Mouse (Mus musculus): ENCODE results near the gene Ache. TPM values are rescaled to one million over a fixed set of nuclear protein-coding genes. Genes with fewer than 3 reads are reported as not detected.

Gene Ache
- 60.2 and 65.7 TPM in 2 replicates for polyA plus RNA-seq (2015; fragmentation: Nextera tagmentation; extraction: Ambion mirVana)

GRCm38 (mm10) chr5:137287032-137287952 lies at the start of gene Ache:
Ache (plus strand) TSS chr5:137287519.

GRCm38 (mm10) chr5:137293839-137294743 lies 6.8 kb downstream of the Ache start, which contains the start of gene Ufsp1:
Ufsp1 (plus strand) TSS chr5:137294629.

DNA sequence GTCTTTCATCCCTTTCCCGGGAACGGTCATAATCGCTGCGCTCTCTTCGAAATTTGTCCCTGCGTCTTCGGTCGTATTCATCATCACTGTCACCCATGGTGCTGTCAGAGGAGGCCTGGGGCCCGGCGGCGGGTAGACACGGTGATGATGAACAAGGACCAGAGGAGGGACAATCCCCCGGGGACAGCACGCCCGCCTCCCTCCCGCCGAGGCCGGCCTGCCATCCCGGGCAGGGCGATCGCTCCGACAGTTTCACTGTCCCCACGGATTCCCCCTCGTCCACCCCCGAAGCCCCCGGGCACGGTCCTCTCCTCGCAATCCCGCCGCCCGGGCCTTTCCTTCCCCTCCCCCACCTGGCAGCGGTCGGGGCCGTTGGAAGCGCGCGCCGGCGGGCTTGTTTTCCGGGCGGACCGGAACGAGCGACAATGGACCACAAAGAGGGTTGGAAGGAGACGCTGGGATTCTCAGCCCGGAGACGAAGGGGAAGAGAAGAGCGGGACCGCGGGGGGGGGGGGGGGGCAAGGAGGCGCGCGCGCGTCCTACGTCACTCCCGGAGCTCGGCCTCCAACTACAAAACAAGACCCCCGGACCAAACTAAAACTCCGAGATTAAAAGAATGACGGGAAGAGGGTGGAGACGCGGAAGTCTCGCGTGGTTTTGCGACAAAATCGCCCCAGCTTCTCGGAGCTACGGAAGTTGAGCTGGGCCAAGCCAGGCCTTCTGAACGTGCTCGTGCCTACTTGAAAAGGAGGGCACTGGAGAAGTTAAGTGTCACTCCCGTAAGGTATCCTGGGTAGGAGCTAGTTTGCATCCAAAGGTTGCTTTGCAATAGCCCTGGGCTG lies 20.0 kb downstream of the Ache start, which contains the start of gene Srrt:
Gene Srrt, minus strand, starts transcription at position 604 of the 842 bp plus-strand sequence.

DNA sequence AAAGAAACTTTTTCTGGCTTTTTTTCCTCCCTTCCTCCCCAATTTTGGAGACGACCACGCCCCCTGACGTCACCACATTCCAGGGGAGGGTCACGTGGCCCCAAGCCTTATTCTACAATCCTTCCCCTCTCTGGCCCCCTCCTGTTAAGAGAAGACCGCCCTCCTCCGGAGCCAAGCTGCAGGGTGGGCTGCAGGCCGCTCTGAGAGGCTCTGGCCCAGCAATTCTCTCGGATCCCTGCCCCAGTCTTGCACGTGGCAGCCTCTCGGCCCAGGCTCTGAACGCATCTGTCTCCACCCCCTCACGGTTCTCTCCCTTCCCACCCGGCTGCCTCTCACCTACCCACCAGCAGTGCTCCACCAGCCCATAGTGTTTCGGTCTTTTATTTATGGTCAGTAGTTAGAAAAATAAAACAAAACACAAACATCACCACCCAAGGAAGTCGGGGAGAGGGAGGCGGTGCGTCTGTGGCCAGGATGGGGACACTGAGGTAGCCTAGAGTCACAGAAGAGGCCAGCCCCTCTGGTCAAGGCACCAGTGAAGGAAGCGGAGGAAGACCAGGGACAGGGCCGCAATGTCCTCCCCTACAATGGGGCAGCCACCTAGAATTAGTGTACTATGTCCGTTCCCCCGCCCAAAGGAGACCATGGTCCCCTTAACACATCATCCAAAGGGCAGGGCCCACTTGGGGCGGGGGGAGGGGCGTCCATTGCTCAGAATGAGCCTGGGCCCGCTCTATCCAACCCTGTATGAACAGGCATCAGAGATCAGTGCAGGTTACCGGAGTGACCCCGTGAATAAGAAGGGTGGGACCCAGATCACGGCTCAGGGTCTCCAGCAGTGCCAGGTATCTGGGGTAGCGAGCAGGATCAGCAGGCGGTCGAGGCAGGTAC lies 27.1 kb downstream of the Ache start, which contains the start of gene Trip6:
Gene Trip6, minus strand, starts transcription at position 212 of the 891 bp plus-strand sequence.

GRCm38 (mm10) chr5:137333512-137334174 lies 46.3 kb downstream of the Ache start, which contains the start of gene Slc12a9:
Slc12a9 (minus strand) TSS chr5:137333597.

Small RNA genes lying within 50 kb of the gene (microRNA-seq; reads per million reads assigned to microRNA genes)
- gene Mir7036: 0.21 to 0.71 reads per million in 2 experiments
- gene Mir8116: 0 to 0.51 reads per million in 2 experiments

Other genes with a start within 250 kb of the Ache start
- 81.5 and 101 TPM in 2 replicates for gene Ap1s1, start 241.4 kb upstream of the Ache start, polyA plus RNA-seq (2015; fragmentation: Nextera tagmentation; extraction: Ambion mirVana)
- 0.50 and 0.71 TPM in 2 replicates for gene Serpine1, start 215.3 kb upstream of the Ache start, polyA plus RNA-seq (2015; fragmentation: Nextera tagmentation; extraction: Ambion mirVana)
- 4.1 and 5.1 TPM in 2 replicates for gene Trim56, start 171.3 kb upstream of the Ache start, polyA plus RNA-seq (2015; fragmentation: Nextera tagmentation; extraction: Ambion mirVana)
- not detected in 2 replicates for gene Muc3, start 138.2 kb upstream of the Ache start, polyA plus RNA-seq (2015; fragmentation: Nextera tagmentation; extraction: Ambion mirVana)
- gene Muc3a, start 75.1 kb upstream of the Ache start, polyA plus RNA-seq (2015; fragmentation: Nextera tagmentation; extraction: Ambion mirVana): 0.09 TPM in 1 of 2 replicates, not detected in the other
- gene Ufsp1, start 7.1 kb downstream of the Ache start, polyA plus RNA-seq (2015; fragmentation: Nextera tagmentation; extraction: Ambion mirVana): 35.6 and 36.9 TPM in 2 replicates
- gene Srrt, start 20.2 kb downstream of the Ache start, polyA plus RNA-seq (2015; fragmentation: Nextera tagmentation; extraction: Ambion mirVana): 25.9 and 33.5 TPM in 2 replicates
- gene Trip6, start 26.9 kb downstream of the Ache start, polyA plus RNA-seq (2015; fragmentation: Nextera tagmentation; extraction: Ambion mirVana): 32.3 and 38.1 TPM in 2 replicates
- 4.4 and 5.0 TPM in 2 replicates for gene Slc12a9, start 46.1 kb downstream of the Ache start, polyA plus RNA-seq (2015; fragmentation: Nextera tagmentation; extraction: Ambion mirVana)
- gene Ephb4, start 62.6 kb downstream of the Ache start, polyA plus RNA-seq (2015; fragmentation: Nextera tagmentation; extraction: Ambion mirVana): 16.1 and 17.8 TPM in 2 replicates
- gene Zan, start 189.5 kb downstream of the Ache start, polyA plus RNA-seq (2015; fragmentation: Nextera tagmentation; extraction: Ambion mirVana): 0.11 and 0.18 TPM in 2 replicates
- gene Pop7, start 215.0 kb downstream of the Ache start, polyA plus RNA-seq (2015; fragmentation: Nextera tagmentation; extraction: Ambion mirVana): 29.4 and 30.6 TPM in 2 replicates
- 6.7 and 7.4 TPM in 2 replicates for gene Gigyf1, start 231.0 kb downstream of the Ache start, polyA plus RNA-seq (2015; fragmentation: Nextera tagmentation; extraction: Ambion mirVana)
- not detected in 2 replicates for gene Epo, start 245.7 kb downstream of the Ache start, polyA plus RNA-seq (2015; fragmentation: Nextera tagmentation; extraction: Ambion mirVana)
- 242 and 289 TPM in 2 replicates for gene Gnb2, start 246.0 kb downstream of the Ache start, polyA plus RNA-seq (2015; fragmentation: Nextera tagmentation; extraction: Ambion mirVana)